Mouse (Mus musculus) megakaryocyte progenitor cell, adult 5-6 weeks (primary cell): ENCODE data around the gene Fanci. TPM values are rescaled to one million over a fixed set of nuclear protein-coding genes. Genes with fewer than 3 reads are reported as not detected.

Experiments
- ATAC-seq: replicated peaks from 2 replicates; pipeline ENCODE4 v1.8.0; 2016; ENCODE audit warnings: mild to moderate bottlenecking, moderate TSS enrichment, inconsistent platforms; ENCODE audit not compliant: poor library complexity
- total RNA-seq, 2 experiments: library from RNA; stranded (forward) in 1 of 2; stranded (reverse) in 1 of 2; fragments of 157-497, 149-512 nt in 1 of 2; fragments of 200-1000 nt in 1 of 2; gene quantifications; 2 replicates each; pipeline versions ENCODE4 v1.2.3 to v1.2.4; 2015 to 2017

Fanci gene
- total RNA-seq, 2 experiments from 2014 or later: 11.9 to 24.8 TPM

GRCm38 (mm10) chr7:79447486-79447885, 55.8 kb downstream of the Fanci start:
- ATAC-seq: no peak

DNA sequence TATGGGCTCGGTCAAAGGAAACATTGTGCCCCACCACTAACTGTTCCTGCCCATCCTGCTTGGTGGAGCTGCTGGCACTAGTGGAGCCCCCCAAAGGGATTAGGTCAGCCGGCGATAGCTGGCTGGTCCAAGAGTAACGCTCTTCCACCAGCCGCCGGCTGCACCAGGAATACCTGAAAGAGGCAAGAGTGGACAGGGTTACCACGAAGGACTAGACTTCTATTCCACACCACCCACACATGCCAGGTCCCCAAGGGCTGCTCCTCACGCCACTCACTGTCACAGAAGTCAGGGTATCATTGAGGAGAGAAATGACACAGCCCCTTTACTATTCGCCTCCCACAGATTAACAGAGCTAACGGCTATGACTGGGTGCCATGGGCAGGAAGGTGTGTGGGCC, 70.0 kb downstream of the Fanci start:
- ATAC-seq: no peak

- ATAC-seq: no peak
Observed at GRCm38 (mm10) chr7:79463376-79464077, 71.8 kb downstream of the Fanci start.

GRCm38 (mm10) chr7:79464776-79465420, 73.2 kb downstream of the Fanci start:
- ATAC-seq: no peak

DNA sequence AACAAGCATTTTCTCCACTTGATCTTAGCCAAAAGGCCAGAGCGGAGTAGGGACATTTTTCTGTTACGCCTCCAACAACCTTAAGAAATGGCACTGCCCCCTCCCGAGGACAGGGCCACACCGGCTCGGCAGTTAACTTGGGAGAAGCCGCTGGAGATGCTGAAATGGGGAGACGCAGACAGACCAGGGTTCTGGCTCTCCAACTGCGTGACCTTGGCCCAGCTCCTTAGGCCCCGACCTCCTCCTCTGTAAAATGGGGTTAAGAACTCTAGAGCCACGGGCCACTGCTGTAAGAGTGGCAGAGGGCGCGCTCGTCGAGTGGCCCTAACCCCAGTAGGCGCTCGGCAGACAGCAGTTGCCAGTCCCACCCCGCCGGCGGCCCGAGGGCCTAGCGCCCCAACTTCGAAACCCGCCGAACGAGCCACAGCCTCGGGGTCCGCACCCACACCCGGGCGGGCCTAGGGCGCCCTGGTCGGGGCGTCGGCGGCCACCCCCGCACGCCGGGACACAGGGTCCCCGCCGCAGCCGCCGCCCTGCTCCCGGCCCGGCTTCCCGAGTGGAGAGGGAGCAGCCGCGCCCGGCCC, 73.8 kb downstream of the Fanci start:
- no peak; the same call in 1 of the 2 replicates for ATAC-seq

- ATAC-seq: peak; percentile 85
Observed at GRCm38 (mm10) chr7:79466053-79466901, 74.5 kb downstream of the Fanci start, which contains the start of gene Polg. Gene Polg (minus strand): TSS chr7:79466362.

DNA sequence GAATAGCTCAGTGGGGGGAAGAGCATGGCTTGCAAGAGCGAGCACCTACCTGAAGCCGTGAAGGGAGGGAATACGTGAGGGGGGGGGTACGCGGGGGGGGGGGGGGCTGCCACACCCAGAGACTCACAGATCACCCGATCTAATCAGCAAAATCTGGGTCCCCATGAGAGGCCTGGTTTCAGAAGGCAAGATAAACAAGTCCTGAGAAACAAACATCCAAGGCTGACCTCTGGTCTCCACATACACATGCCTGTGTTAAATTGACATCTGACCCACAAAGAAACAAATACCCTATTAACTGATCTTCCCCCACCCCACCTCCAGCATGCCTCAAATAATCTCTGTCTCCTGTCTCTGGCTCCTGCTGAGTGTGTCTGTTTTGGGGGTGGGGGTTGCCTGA, 76.2 kb downstream of the Fanci start:
- no peak for ATAC-seq

DNA sequence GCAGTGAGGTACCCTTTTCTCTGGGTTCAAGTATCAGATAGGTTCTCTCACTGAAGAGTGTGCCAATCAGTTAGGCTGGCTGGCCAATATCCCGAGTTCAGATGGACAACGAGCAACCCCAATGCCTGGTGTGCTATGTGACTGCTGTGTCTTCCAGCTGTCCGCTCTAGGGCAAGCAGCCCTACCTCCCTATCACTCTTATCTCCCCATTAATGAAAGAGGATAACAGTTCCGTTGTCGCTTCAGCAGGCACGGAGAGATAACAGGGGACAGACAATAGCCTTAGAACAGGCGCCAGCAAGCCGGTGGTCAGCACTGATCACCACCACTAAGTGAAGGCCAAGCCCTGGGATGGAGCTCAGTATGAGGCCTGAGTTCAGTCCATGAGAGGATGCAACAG, 77.3 kb downstream of the Fanci start:
- no peak for ATAC-seq

- ATAC-seq: no peak
Observed at GRCm38 (mm10) chr7:79469766-79470165, 78.0 kb downstream of the Fanci start.

DNA sequence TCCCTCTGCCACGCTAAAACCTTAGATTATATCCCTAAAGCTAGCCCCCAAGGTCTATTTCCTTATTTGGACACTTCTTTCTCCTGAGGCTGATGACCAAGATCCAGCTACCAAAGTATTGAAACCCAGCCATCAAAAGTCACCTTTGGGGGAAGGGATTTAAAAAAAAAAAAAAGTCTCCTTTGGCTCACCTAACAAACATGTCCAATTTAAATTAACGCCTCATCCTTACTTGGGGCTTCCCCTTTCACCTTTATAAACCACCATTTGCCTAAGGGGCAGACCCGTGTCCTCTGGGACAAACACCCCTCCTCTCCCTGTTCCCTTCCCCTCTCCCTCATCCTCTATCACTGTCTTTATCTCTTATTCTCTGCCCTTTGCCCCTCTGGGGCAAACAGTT, 79.0 kb downstream of the Fanci start:
- no peak for ATAC-seq

GRCm38 (mm10) chr7:79471436-79471835, 79.7 kb downstream of the Fanci start:
- ATAC-seq: no peak

- ATAC-seq: no peak; the same call in 1 of the 2 replicates
Observed at GRCm38 (mm10) chr7:79472792-79473191, 81.1 kb downstream of the Fanci start.

- no peak for ATAC-seq
Observed at GRCm38 (mm10) chr7:79473496-79474194, 81.9 kb downstream of the Fanci start.

- ATAC-seq: peak; percentile 84
Observed at GRCm38 (mm10) chr7:79474831-79475399, 83.2 kb downstream of the Fanci start.

GRCm38 (mm10) chr7:79486528-79486927, 94.8 kb downstream of the Fanci start:
- no peak for ATAC-seq

GRCm38 (mm10) chr7:79493915-79494314, 102.2 kb downstream of the Fanci start:
- peak; percentile 63 for ATAC-seq

DNA sequence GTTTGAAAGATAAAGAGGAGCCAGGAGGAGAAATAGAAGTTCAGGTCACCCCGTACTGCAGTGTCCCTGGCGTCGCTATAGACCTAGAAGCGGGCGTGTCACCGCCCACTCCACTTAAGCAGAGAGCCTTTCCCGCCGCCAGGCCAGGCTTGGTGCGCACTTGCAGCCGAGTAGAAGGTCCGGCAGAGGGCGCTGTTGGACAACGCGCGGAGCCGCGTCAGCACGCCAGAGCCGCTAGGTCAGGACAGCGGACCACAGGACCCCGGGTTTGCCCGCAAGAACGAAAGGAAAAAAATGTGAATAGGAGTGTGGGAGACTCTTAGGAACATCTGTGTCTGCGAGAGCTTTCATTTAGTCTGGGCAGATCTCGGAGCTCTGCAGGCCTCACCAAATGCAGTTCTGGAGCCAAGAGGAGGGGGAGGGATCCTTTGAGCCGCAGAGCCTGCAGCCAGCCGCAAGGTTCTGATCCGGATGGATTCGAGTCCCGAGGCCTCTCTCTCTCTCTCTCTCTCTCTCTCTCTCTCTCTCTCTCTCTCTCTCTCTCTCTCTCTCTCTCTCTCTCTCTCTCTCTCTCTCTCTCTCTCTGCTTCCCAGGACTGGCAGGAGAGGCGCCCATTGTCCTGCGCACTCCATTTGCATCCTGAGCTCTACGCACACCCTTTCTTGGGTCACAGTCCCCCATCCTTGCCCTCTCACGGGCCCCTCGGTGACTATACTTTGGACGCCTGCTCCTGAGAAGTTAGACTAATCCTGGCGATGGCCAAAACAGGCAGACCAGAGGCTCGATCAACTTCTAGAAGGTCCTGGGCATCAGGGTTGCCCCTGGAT, 104.5 kb downstream of the Fanci start:
- ATAC-seq: peak; percentile 96

DNA sequence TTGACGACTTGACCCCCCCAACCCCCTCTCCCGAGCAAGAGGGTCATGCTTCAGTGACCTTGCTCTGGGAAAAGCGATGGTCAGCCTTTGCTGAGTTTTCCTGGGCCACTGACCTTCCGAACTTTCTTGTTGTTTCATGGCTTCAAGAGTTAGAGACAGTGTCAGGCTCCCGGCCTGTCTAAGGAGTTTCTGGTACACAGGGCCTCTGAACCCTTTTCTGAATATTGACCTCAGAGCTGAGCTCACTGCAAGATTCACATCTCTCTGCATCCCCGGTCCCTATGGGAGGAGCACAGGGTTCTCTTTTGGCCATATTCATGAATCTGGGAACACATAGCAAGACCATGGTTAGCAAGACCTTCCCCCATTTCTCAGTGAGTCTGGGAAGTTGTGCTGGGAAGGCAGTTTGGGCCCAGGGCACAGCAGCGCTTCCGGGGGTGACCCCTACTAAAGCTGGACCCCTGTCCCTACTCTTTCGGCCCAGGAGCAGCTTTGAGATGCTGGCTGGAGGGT, 105.1 kb downstream of the Fanci start:
- no peak for ATAC-seq

GRCm38 (mm10) chr7:79497701-79498115, 106.0 kb downstream of the Fanci start:
- no peak for ATAC-seq
